Mouse (Mus musculus) hindbrain, embryonic 16.5 days (tissue): ENCODE measurements around the gene Akap8. TPM values are rescaled to one million over a fixed set of nuclear protein-coding genes. Genes with fewer than 3 reads are reported as not detected.

Source experiments
- ATAC-seq: fragments of 200-750 bp; cut with Nextera tagmentation; 2 replicates; pipeline ENCODE4 v1.8.0; 2017; ENCODE audit warnings: moderate TSS enrichment, moderate library complexity
- H3K27ac ChIP-seq: fragments of 300-500 bp; sonication (generic); 2 replicates; pipeline ENCODE4 v1.5.1; 2014; ENCODE audit warnings: low read depth, mild to moderate bottlenecking, control low read depth, low read length, moderate library complexity
- H3K27me3 ChIP-seq: fragments of 300-500 bp; sonication (generic); replicated peaks from 2 replicates; pipeline ENCODE4 v1.6.1; 2014; ENCODE audit warnings: low read length; ENCODE audit not compliant: control insufficient read depth, insufficient read depth
- H3K36me3 ChIP-seq: fragments of 300-500 bp; sonication (generic); 2 replicates; pipeline ENCODE4 v1.6.1; 2014; ENCODE audit warnings: mild to moderate bottlenecking, low read length, moderate library complexity, mixed read lengths; ENCODE audit not compliant: control insufficient read depth, insufficient read depth
- H3K4me1 ChIP-seq: fragments of 300-500 bp; sonication (generic); 2 replicates; pipeline ENCODE4 v1.6.1; 2014; ENCODE audit warnings: low read depth, low read length; ENCODE audit not compliant: control insufficient read depth, insufficient read depth
- H3K4me2 ChIP-seq: fragments of 300-500 bp; sonication (generic); 2 replicates; pipeline ENCODE4 v1.6.1; 2014; ENCODE audit warnings: mild to moderate bottlenecking, low read length, control low read depth, moderate library complexity
- H3K4me3 ChIP-seq: fragments of 300-500 bp; sonication (generic); 2 replicates; pipeline ENCODE4 v1.5.1; 2014; ENCODE audit warnings: mild to moderate bottlenecking, low read length, control low read depth, moderate library complexity
- H3K9ac ChIP-seq: fragments of 300-500 bp; sonication (generic); 2 replicates; pipeline ENCODE4 v1.6.1; 2014; ENCODE audit warnings: low read depth, mild to moderate bottlenecking, control low read depth, low read length, moderate library complexity
- H3K9me3 ChIP-seq: fragments of 300-500 bp; sonication (generic); 2 replicates; pipeline ENCODE4 v1.6.1; 2014; ENCODE audit warnings: mild to moderate bottlenecking, low read length, moderate library complexity; ENCODE audit not compliant: control insufficient read depth
- WGBS: fragments of 180-500 bp; shearing (Covaris S2); extraction: QIAGEN DNeasy Blood & Tissue Kit; methylation state at CpG from one replicate; pipeline ENCODE4 v1.1.7; 2014; 5-methylcytosine and 5-hydroxymethylcytosine counted together
- polyA plus RNA-seq: library from polyadenylated mRNA; unstranded; fragments of >200 nt; fragmentation: Nextera tagmentation; extraction: Ambion mirVana; gene quantifications from 2 replicates; pipeline ENCODE4 v1.2.1, GENCODE M21; 2015

Gene Akap8
- polyA plus RNA-seq, 1 experiment from 2014 or later, result 84.7 TPM

GRCm38 (mm10) chr17:32281126-32281525 is 39.9 kb downstream of the Akap8 start:
- Histone ChIP-seq H3K4me2 (no peak overlapping the region), H3K9me3 (no peaks in the 10 kb centered on the region), H3K4me1 (peaks cover 19% of the 10 kb centered on the region), H3K27me3 (no peaks in the 10 kb centered on the region), H3K27ac (no peak overlapping the region), H3K36me3 (no peaks in the 10 kb centered on the region), H3K9ac (no peak overlapping the region), H3K4me3 (no peak overlapping the region)
- ATAC-seq, result no peak
- WGBS, result 98% methylated on average over 2 of the region's 2 CpGs

- H3K36me3 ChIP-seq, result no peaks in the 10 kb centered on the region
- no peaks in the 10 kb centered on the region for H3K9me3 ChIP-seq
- no peak overlapping the region for H3K9ac ChIP-seq
- H3K27me3 ChIP-seq, result no peaks in the 10 kb centered on the region
- no peak overlapping the region for H3K27ac ChIP-seq
- peaks cover 16% of the 10 kb centered on the region for H3K4me1 ChIP-seq
- 92% methylated on average over 3 of the region's 3 CpGs for WGBS
- no peak overlapping the region for H3K4me3 ChIP-seq
- no peak overlapping the region for H3K4me2 ChIP-seq
- ATAC-seq, result no peak
Measured at GRCm38 (mm10) chr17:32280575-32280974, 40.5 kb downstream of the Akap8 start.

GRCm38 (mm10) chr17:32277201-32277600 is 43.8 kb downstream of the Akap8 start:
- no peaks in the 10 kb centered on the region for H3K36me3 ChIP-seq
- ATAC-seq, result no peak

GRCm38 (mm10) chr17:32275568-32275967 is 45.5 kb downstream of the Akap8 start:
- 90% methylated on average over 3 of the region's 3 CpGs for WGBS
- Histone ChIP-seq H3K4me1 (no peaks in the 10 kb centered on the region), H3K9ac (no peak overlapping the region), H3K4me3 (no peak overlapping the region), H3K27me3 (no peaks in the 10 kb centered on the region), H3K36me3 (no peaks in the 10 kb centered on the region), H3K4me2 (no peak overlapping the region), H3K27ac (no peak overlapping the region), H3K9me3 (no peaks in the 10 kb centered on the region)
- ATAC-seq, result no peak

More at GRCm38 (mm10) chr17:32277201-32277600, 43.8 kb downstream of the Akap8 start:
- Histone ChIP-seq H3K27me3 (no peaks in the 10 kb centered on the region), H3K27ac (no peak overlapping the region), H3K9ac (no peak overlapping the region), H3K4me3 (no peak overlapping the region), H3K4me1 (peaks cover 9% of the 10 kb centered on the region), H3K4me2 (no peak overlapping the region), H3K9me3 (no peaks in the 10 kb centered on the region)
- WGBS, result 91% methylated on average over 1 of the region's 1 CpGs

- Histone ChIP-seq H3K9me3 (no peaks in the 10 kb centered on the region), H3K4me2 (no peak overlapping the region), H3K9ac (no peak overlapping the region), H3K27ac (no peak overlapping the region), H3K4me3 (no peak overlapping the region), H3K4me1 (peaks cover 5% of the 10 kb centered on the region), H3K36me3 (no peaks in the 10 kb centered on the region), H3K27me3 (no peaks in the 10 kb centered on the region)
- 94% methylated on average over 7 of the region's 7 CpGs for WGBS
- ATAC-seq, result no peak
Measured at GRCm38 (mm10) chr17:32269151-32269550, 51.9 kb downstream of the Akap8 start.

GRCm38 (mm10) chr17:32268540-32268960 is 52.5 kb downstream of the Akap8 start:
- Histone ChIP-seq H3K9ac (no peak overlapping the region), H3K4me1 (peaks cover 5% of the 10 kb centered on the region), H3K9me3 (no peaks in the 10 kb centered on the region), H3K27ac (no peak overlapping the region), H3K36me3 (no peaks in the 10 kb centered on the region), H3K4me2 (no peak overlapping the region), H3K27me3 (no peaks in the 10 kb centered on the region), H3K4me3 (no peak overlapping the region)
- peak; percentile 48; the same call in 1 of the 2 replicates for ATAC-seq
- WGBS, result 60% methylated on average over 3 of the region's 3 CpGs

- WGBS, result 40% methylated on average over 2 of the region's 2 CpGs
- Histone ChIP-seq H3K4me2 (no peak overlapping the region), H3K4me3 (no peak overlapping the region), H3K27ac (no peak overlapping the region), H3K9me3 (no peaks in the 10 kb centered on the region), H3K27me3 (no peaks in the 10 kb centered on the region), H3K4me1 (peaks cover 5% of the 10 kb centered on the region), H3K36me3 (no peaks in the 10 kb centered on the region), H3K9ac (no peak overlapping the region)
- no peak for ATAC-seq
Measured at GRCm38 (mm10) chr17:32268096-32268495, 52.9 kb downstream of the Akap8 start.

- WGBS, result 85% methylated on average over 1 of the region's 1 CpGs
- Histone ChIP-seq H3K4me2 (no peak overlapping the region), H3K4me3 (no peak overlapping the region), H3K9me3 (no peaks in the 10 kb centered on the region), H3K27me3 (no peaks in the 10 kb centered on the region), H3K36me3 (no peaks in the 10 kb centered on the region), H3K27ac (no peak overlapping the region), H3K9ac (no peak overlapping the region), H3K4me1 (peaks cover 5% of the 10 kb centered on the region)
- ATAC-seq, result no peak
Measured at GRCm38 (mm10) chr17:32267617-32268016, 53.4 kb downstream of the Akap8 start.

- WGBS, result 74% methylated on average over 2 of the region's 2 CpGs
- Histone ChIP-seq H3K27ac (no peak overlapping the region), H3K9ac (no peak overlapping the region), H3K9me3 (no peaks in the 10 kb centered on the region), H3K27me3 (no peaks in the 10 kb centered on the region), H3K4me1 (peaks cover 4% of the 10 kb centered on the region), H3K36me3 (no peaks in the 10 kb centered on the region), H3K4me3 (no peak overlapping the region), H3K4me2 (no peak overlapping the region)
- peak; percentile 19; the same call in 1 of the 2 replicates for ATAC-seq
Measured at GRCm38 (mm10) chr17:32263672-32264071, 57.4 kb downstream of the Akap8 start.
